Mouse (Mus musculus): Measurements from ENCODE around the gene Itpripl2. TPM values are rescaled to one million over a fixed set of nuclear protein-coding genes. Genes with fewer than 3 reads are reported as not detected.

The Itpripl2 gene
- total and polyA plus RNA-seq, 2 experiments from 2014 or later: 0.52 to 5.4 TPM

DNA sequence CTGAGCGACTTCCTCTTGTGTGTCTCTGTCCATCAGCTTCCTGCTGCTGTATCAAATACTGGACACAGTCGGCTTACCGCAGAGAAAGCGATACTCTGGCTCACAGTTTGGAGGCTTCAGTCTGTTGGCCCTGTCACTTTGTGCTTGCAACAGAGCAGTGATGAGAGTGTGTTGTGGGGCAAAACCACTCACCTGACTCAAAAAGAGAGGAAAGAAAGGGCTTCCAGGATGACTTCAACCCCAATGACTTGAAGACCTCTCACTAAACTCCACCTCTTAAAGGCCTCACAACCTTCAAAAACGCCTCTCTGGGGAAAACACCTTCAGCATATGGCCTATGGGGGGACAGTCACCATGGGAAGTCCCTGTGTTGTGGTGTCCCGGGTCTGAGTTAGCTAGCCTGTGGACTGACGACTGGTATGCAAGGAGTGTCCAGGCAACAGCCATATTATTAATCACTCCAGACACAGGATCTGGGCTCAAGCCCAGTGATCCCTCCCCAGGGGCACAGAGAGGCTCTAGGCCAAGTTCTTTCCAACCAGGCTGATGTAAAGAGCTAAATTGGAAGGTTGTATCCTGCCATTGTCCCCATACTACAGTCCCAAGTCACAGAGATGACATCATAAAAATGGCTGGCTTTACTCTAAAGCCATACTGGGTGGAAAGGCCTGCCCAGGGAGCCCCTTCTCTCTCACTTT, 16.6 kb downstream of the Itpripl2 start:
- no peak for ATAC-seq (ENCODE audit: low FRiP score)
- TF ChIP-seq CTCF (IDR thresholded peaks at IDR 0.05): no peak
- H3K27me3 ChIP-seq (ENCODE audit: insufficient read depth, low read length): 0 out of 2 replicates have a peak, but pooled peaks cover 3% of the 10 kb centered on the region

DNA sequence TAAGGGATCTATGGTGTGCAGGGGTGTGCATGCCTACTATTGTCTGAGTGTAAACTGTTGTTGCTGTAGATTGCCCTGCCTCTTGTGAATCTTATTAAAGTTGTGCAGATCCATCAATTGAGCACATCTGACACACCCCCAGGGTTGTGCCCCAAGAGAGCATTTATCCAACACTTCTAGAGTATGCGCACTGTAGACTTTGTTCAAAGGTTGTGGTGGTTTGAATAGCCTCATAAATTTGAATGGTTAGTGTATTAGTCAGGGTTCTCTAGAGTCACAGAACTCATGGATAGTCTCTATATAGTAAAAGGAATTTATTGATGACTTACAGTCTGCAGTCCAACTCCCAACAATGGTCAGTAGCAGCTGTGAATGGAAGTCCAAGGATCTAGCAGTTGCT, 18.9 kb downstream of the Itpripl2 start:
- Histone ChIP-seq H3K4me1 (ENCODE audit: insufficient read depth, low read length) (no peaks in the 10 kb centered on the region), H3K9ac (replicated peaks; ENCODE audit: low read length, poor library complexity, severe bottlenecking) (no peak overlapping the region), H3K27me3 (ENCODE audit: insufficient read depth, low read length) (no peaks in the 10 kb centered on the region), H3K9me3 (ENCODE audit: low read length) (no peaks in the 10 kb centered on the region), H3K4me2 (ENCODE audit: low read depth, low read length, poor library complexity, severe bottlenecking) (no peak overlapping the region), H3K36me3 (ENCODE audit: insufficient read depth, low read length) (no peaks in the 10 kb centered on the region), H3K27ac (ENCODE audit: low read depth, low read length) (no peak overlapping the region), H3K4me3 (ENCODE audit: low read depth, low read length) (no peak overlapping the region)
- WGBS: 94% methylated on average over 1 of the region's 1 CpGs
- DNase-seq (ENCODE audit: low spot score): no peak
- TF ChIP-seq CTCF (IDR thresholded peaks at IDR 0.05): no peak
- no peak for ATAC-seq (ENCODE audit: low FRiP score)

More for the DNA sequence above, 16.6 kb downstream of the Itpripl2 start:
- no peak overlapping the region for H3K27ac ChIP-seq (ENCODE audit: low read depth, low read length)
- H3K9me3 ChIP-seq (ENCODE audit: low read length): no peaks in the 10 kb centered on the region
- H3K4me2 ChIP-seq (ENCODE audit: low read depth, low read length, poor library complexity, severe bottlenecking): no peak overlapping the region
- 88% methylated on average over 7 of the region's 7 CpGs for WGBS
- no peak overlapping the region for H3K4me3 ChIP-seq (ENCODE audit: low read depth, low read length)
- DNase-seq (ENCODE audit: low spot score): no peak
- H3K36me3 ChIP-seq (ENCODE audit: insufficient read depth, low read length): no peaks in the 10 kb centered on the region
- H3K9ac ChIP-seq (replicated peaks; ENCODE audit: low read length, poor library complexity, severe bottlenecking): no peak overlapping the region
- no peaks in the 10 kb centered on the region for H3K4me1 ChIP-seq (ENCODE audit: insufficient read depth, low read length)

DNA sequence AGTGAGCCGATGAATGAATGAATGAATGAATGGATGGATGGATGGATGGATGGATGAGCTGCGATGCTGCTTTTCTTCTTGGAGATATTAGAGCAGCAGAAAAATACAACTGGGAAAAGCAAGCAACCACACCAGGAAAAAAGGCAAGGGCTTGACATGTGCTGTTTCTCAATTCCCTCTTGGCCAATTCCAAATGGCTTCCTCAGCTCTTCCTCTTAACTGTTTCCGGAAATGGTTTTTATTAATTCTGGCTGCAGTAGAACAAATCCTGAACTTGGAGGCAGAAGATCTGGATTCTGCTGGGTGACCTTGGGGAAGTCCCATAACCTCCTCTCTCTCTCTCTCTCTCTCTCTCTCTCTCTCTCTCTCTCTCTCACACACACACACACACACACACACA, 23.7 kb downstream of the Itpripl2 start:
- WGBS: 95% methylated on average over 3 of the region's 3 CpGs

DNA sequence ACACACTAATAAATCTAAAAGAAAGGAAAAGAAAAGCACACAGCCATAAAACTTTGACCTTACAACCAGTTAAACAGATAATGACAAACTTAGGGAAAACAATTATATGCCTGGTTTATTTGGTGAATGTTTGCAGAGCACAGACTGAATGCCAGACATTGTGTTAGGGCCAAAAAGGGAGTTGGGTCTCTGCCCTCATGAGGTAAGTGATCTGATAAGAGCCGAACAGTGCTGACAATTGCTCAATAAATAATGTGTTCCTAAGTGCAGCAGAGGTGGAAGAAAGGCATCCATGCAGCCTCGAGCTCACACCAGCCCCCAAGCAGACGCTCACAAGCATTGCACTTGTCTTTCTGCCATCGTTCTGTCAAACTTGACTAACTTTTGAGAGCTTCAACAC, 27.3 kb downstream of the Itpripl2 start:
- 68% methylated on average over 4 of the region's 4 CpGs for WGBS
- H3K27ac ChIP-seq (ENCODE audit: low read depth, low read length): no peak overlapping the region
- no peak overlapping the region for H3K4me3 ChIP-seq (ENCODE audit: low read depth, low read length)
- H3K27me3 ChIP-seq (ENCODE audit: insufficient read depth, low read length): no peaks in the 10 kb centered on the region
- no peak for ATAC-seq (ENCODE audit: low FRiP score)
- no peak overlapping the region for H3K4me2 ChIP-seq (ENCODE audit: low read depth, low read length, poor library complexity, severe bottlenecking)
- no peak for TF ChIP-seq CTCF (IDR thresholded peaks at IDR 0.05)
- DNase-seq (ENCODE audit: low spot score): no peak
- H3K36me3 ChIP-seq (ENCODE audit: insufficient read depth, low read length): no peaks in the 10 kb centered on the region
- H3K9me3 ChIP-seq (ENCODE audit: low read length): no peaks in the 10 kb centered on the region
- H3K9ac ChIP-seq (replicated peaks; ENCODE audit: low read length, poor library complexity, severe bottlenecking): no peak overlapping the region
- no peaks in the 10 kb centered on the region for H3K4me1 ChIP-seq (ENCODE audit: insufficient read depth, low read length)

More for the DNA sequence above, 23.7 kb downstream of the Itpripl2 start:
- no peak for DNase-seq (ENCODE audit: low spot score)
- H3K4me2 ChIP-seq (ENCODE audit: low read depth, low read length, poor library complexity, severe bottlenecking): no peak overlapping the region
- TF ChIP-seq CTCF (IDR thresholded peaks at IDR 0.05): no peak
- no peak for ATAC-seq (ENCODE audit: low FRiP score)
- no peak overlapping the region for H3K9ac ChIP-seq (replicated peaks; ENCODE audit: low read length, poor library complexity, severe bottlenecking)
- H3K9me3 ChIP-seq (ENCODE audit: low read length): no peaks in the 10 kb centered on the region
- H3K4me3 ChIP-seq (ENCODE audit: low read depth, low read length): no peak overlapping the region
- H3K27ac ChIP-seq (ENCODE audit: low read depth, low read length): no peak overlapping the region
- H3K27me3 ChIP-seq (ENCODE audit: insufficient read depth, low read length): no peaks in the 10 kb centered on the region
- no peaks in the 10 kb centered on the region for H3K36me3 ChIP-seq (ENCODE audit: insufficient read depth, low read length)
- H3K4me1 ChIP-seq (ENCODE audit: insufficient read depth, low read length): no peaks in the 10 kb centered on the region

DNA sequence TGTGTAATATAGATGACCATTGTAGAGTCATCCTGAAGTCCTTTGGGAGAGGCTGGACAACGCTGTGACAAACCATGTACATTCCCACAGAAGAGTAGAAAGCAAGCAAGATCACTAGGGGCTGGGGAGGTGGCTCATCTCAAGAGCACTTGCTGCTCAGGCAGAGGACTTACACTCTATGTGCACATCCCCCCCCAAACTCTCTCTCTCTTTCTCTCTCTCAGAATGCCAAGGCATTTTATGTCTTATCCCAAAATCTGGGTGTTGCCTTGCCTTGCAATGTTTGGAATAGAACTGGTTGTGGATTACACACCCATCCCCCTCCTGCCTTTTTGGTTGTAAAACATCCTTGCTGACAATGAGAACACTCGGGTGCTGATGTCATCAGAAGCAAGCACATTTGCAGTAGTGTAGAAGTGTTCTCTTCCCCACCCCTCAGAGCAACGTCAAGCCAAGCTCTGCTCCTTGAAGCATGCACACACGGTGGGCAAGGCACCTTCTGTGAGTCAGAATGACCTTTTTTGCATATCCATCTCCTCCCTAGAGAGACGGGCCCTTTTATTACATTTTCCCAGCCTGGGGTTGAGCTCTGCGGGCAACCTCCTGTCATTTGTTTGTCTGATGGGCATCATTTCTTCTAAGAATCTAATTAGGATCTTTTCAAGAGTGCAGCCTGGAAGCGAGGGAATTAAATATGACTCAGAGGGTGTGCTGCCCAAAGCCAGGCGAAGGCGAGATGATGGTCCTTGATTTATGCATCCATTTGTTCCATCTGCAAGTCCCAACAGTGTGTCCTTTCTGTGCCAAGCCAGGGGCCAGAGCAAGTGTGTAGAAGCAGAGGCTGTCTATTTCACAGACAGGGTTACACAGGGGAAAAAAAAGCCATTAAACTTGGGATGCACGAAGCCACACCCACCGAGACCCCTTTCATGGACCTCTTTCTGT, 28.7 kb downstream of the Itpripl2 start:
- Histone ChIP-seq H3K9ac (replicated peaks; ENCODE audit: low read length, poor library complexity, severe bottlenecking) (no peak overlapping the region), H3K27me3 (ENCODE audit: insufficient read depth, low read length) (no peaks in the 10 kb centered on the region), H3K4me1 (ENCODE audit: insufficient read depth, low read length) (no peaks in the 10 kb centered on the region), H3K27ac (ENCODE audit: low read depth, low read length) (no peak overlapping the region), H3K4me3 (ENCODE audit: low read depth, low read length) (no peak overlapping the region), H3K9me3 (ENCODE audit: low read length) (no peaks in the 10 kb centered on the region), H3K36me3 (ENCODE audit: insufficient read depth, low read length) (no peaks in the 10 kb centered on the region), H3K4me2 (ENCODE audit: low read depth, low read length, poor library complexity, severe bottlenecking) (no peak overlapping the region)
- DNase-seq (ENCODE audit: low spot score) (no peak), ATAC-seq (ENCODE audit: low FRiP score) (no peak)
- WGBS: 34% methylated on average over 11 of the region's 11 CpGs
- TF ChIP-seq CTCF (IDR thresholded peaks at IDR 0.05): no peak

Data from midbrain, postnatal 0 days (tissue).